ENCODE assay signal across 11 mouse cellular contexts in genomic region chr15:31882331-31882730, GRCm38 (mm10).
DNase-seq lines count a peak whose midpoint lies in the region; ATAC-seq and TF ChIP-seq lines count a peak whose summit lies in the region.
"Had no signal": no experiment of that assay in that cellular context is flagged by ENCODE, and none has a peak within 500 bp of the region (broad histone marks: within the 10 kb centered on the region; RNA-seq: fewer than 3 reads in every experiment).

No protein-coding gene starts in this region.

- 27% methylated on average over 5 of the region's 5 CpGs for WGBS in lung, embryonic 14.5 days
- WGBS in lung, adult 2 months: 50% methylated on average over 5 of the region's 5 CpGs
- WGBS in hindbrain, postnatal 0 days: 58% methylated on average over 5 of the region's 5 CpGs

- no peak overlapping the region for H3K9ac ChIP-seq in lung, embryonic 14.5 days
- H3K9ac ChIP-seq in hindbrain, postnatal 0 days (replicated peaks; ENCODE audit: low read length): no peak overlapping the region
- H3K9ac ChIP-seq: limb, embryonic 15.5 days had no signal

- H3K36me3 ChIP-seq in lung, embryonic 14.5 days (ENCODE audit: insufficient read depth): no peaks in the 10 kb centered on the region
- H3K36me3 ChIP-seq in hindbrain, postnatal 0 days (ENCODE audit: insufficient read depth, low read length): no peaks in the 10 kb centered on the region
- H3K36me3 ChIP-seq: limb, embryonic 15.5 days had no signal

- intact Hi-C loops in heart, postnatal 25 days (cut with DNase I): no loop called here

- H3K27me3 ChIP-seq in lung, embryonic 14.5 days (ENCODE audit: insufficient read depth, low read length): no peaks in the 10 kb centered on the region
- no peaks in the 10 kb centered on the region for H3K27me3 ChIP-seq in hindbrain, postnatal 0 days (ENCODE audit: insufficient read depth, low read length)
- H3K27me3 ChIP-seq: CH12.LX; limb, embryonic 15.5 days had no signal

- no peak overlapping the region for H3K27ac ChIP-seq in lung, embryonic 14.5 days (ENCODE audit: low read depth)
- no peak overlapping the region for H3K27ac ChIP-seq in hindbrain, postnatal 0 days
- H3K27ac ChIP-seq: limb, embryonic 15.5 days had no signal

- no peak overlapping the region for H3K4me3 ChIP-seq in lung, embryonic 14.5 days (ENCODE audit: low read depth, low read length)
- H3K4me3 ChIP-seq in lung, adult 2 months (replicated peaks; ENCODE audit: extremely low read depth, low read depth, low read length): no peak overlapping the region
- no peak overlapping the region for H3K4me3 ChIP-seq in hindbrain, postnatal 0 days (ENCODE audit: low read length)
- H3K4me3 ChIP-seq: limb, embryonic 15.5 days; myocyte had no signal

- no peak overlapping the region for H3K4me2 ChIP-seq in lung, embryonic 14.5 days
- H3K4me2 ChIP-seq in hindbrain, postnatal 0 days (ENCODE audit: low read depth, low read length): no peak overlapping the region
- H3K4me2 ChIP-seq: limb, embryonic 15.5 days had no signal

- peak; percentile 39 for DNase-seq in lung, embryonic 14.5 days
- DNase-seq in lung, adult 2 months: no peak
- DNase-seq in adrenal gland, postnatal 14 days: peak; percentile 48
- DNase-seq in heart, postnatal 25 days (ENCODE audit: low spot score): peak; percentile 11
- peak; percentile 35 for DNase-seq in kidney, postnatal 14 days
- DNase-seq in hindbrain, postnatal 0 days (ENCODE audit: low spot score): no peak
- no peak for DNase-seq in frontal cortex, postnatal 14 days (ENCODE audit: low spot score in 2 of 2)
- DNase-seq: thymus, adult 2 months had no signal

- no peaks in the 10 kb centered on the region for H3K9me3 ChIP-seq in lung, embryonic 14.5 days (ENCODE audit: low read depth, low read length)
- H3K9me3 ChIP-seq in hindbrain, postnatal 0 days (ENCODE audit: low read length): no peaks in the 10 kb centered on the region
- H3K9me3 ChIP-seq: limb, embryonic 15.5 days had no signal

- H3K4me1 ChIP-seq in lung, embryonic 14.5 days (ENCODE audit: insufficient read depth): no peaks in the 10 kb centered on the region
- H3K4me1 ChIP-seq in lung, adult 2 months (ENCODE audit: control insufficient read depth, insufficient read depth, low read length): no peaks in the 10 kb centered on the region
- no peaks in the 10 kb centered on the region for H3K4me1 ChIP-seq in hindbrain, postnatal 0 days (ENCODE audit: insufficient read depth, low read length)
- H3K4me1 ChIP-seq: limb, embryonic 15.5 days had no signal

- no peak for TF ChIP-seq CTCF in lung, embryonic 14.5 days (IDR thresholded peaks at IDR 0.05; ENCODE audit: low read depth)
- TF ChIP-seq CTCF in lung, adult 2 months (IDR thresholded peaks at IDR 0.05; ENCODE audit: insufficient read depth, low read length): no peak
- TF ChIP-seq CTCF in hindbrain, postnatal 0 days (IDR thresholded peaks at IDR 0.05; ENCODE audit: low read depth): no peak

- ATAC-seq in lung, embryonic 14.5 days (ENCODE audit: insufficient read depth): peak; percentile 52; the same call in 1 of the 2 replicates
- no peak for ATAC-seq in hindbrain, postnatal 0 days

- TF ChIP-seq POLR2A in lung, adult 2 months (IDR thresholded peaks at IDR 0.05; ENCODE audit: borderline replicate concordance, extremely low read depth, low read depth, low read length): no peak

Comparison
In these comparisons a context has a peak if more than half of its experiments do, and no peak if none do; other contexts are left out.
1. DNase-seq: peak in lung, embryonic 14.5 days (single experiment), adrenal gland, postnatal 14 days (single experiment), heart, postnatal 25 days (single experiment) and kidney, postnatal 14 days (single experiment); none in lung, adult 2 months (single experiment), hindbrain, postnatal 0 days (single experiment) and frontal cortex, postnatal 14 days (0 of 2).